Mouse (Mus musculus): Measurements from ENCODE around the gene Bcl6. TPM values are rescaled to one million over a fixed set of nuclear protein-coding genes. Genes with fewer than 3 reads are reported as not detected.

Gene Bcl6
- total RNA-seq, 2 experiments from 2014 or later, result 31.9 to 36.6 TPM

DNA sequence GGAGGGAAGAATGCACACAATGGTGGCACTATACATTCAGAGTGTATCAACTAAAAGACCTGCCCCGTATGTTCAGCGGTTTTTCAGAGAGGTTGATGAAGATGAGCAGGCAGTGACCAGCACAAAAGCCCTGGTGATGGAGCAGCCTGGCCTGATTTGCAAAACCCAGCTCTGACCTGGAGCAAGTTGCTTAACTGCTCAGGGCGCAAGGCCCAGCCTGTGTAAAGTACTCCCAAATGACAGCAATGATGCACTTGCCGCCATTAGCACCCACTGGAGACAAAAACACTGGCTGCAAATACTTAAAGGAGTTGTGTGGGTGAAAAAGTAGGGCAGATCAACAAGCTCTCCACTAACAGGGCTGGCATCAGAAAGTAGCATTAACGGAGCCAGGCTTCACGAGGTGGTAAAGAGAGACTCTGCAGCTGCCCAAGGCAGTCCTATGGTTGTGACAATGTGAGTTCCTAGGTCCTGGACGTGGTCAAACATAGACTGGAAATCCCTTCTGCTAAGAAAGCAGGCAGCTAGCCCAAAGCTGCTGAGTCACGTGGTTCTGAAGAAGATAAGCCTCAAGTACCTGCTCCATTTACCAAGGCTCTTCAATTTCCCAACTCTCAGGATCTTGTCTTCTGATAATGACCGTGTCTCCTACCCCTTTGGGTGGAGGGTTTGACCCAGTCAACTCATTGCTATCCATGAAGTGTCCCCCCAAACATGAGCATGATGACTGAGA is 14.9 kb downstream of the Bcl6 start:
- no peak for DNase-seq (ENCODE audit: low spot score in 2 of 2)

- no peak for DNase-seq (ENCODE audit: low spot score in 2 of 2)
Measured at GRCm38 (mm10) chr16:23972901-23973300, 15.8 kb downstream of the Bcl6 start.

DNA sequence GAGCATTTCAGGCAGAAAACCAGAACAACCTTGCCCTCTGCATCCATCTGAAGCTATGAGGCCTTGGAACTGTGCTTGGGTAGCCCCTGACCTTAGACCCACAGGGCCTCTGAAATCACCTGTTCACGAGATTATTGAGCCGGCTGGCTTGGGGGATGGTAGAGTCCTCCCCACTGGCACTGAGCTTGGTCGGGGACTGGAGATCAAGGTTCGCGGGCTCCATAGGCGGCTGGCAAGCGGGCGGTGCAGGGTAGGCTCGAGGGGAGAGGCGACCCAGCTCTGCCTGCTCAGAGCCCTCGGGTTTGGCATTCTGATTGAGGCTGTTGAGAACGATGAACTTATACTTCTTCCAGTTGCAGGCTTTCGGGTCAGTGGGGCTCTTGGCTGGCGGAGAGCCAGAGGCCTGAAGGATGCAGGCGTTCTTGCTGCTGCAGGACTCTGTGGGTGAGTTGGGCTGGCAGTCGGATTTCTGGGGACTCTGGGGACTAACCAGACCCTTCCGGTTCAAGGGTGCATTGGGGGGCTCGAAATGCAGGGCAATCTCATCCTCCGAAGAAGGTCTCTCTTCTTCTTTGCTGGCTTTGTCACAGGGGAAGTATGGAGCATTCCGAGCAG is 16.4 kb downstream of the Bcl6 start:
- no peak for DNase-seq (ENCODE audit: low spot score in 2 of 2)

- no peak for DNase-seq (ENCODE audit: low spot score in 2 of 2)
Measured at GRCm38 (mm10) chr16:23969919-23970318, 18.7 kb downstream of the Bcl6 start.

DNA sequence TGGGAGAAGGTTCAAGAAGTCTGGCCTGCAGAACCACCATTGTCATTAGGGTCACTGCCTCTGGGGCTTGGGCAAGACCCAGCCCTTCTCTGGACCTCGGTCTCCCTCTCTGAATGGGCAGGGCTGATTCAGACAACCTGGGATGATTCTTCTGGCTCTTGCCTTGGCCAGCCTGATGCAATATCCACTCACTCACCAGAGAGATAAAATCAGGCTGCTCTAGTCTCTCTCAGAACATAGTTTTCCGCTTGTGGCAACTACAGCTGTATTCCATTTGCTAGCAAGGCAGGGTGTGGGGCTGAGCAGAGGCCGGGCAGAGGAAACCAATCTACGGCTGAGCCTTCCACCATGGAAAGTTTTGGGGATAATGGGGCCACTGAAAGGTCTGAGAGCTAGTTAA is 19.8 kb downstream of the Bcl6 start:
- no peak for DNase-seq (ENCODE audit: low spot score in 2 of 2)

GRCm38 (mm10) chr16:23967301-23967700 is 21.4 kb downstream of the Bcl6 start:
- no peak for DNase-seq (ENCODE audit: low spot score in 2 of 2)

- no peak for DNase-seq (ENCODE audit: low spot score in 2 of 2)
Measured at GRCm38 (mm10) chr16:23966066-23966465, 22.6 kb downstream of the Bcl6 start.

DNA sequence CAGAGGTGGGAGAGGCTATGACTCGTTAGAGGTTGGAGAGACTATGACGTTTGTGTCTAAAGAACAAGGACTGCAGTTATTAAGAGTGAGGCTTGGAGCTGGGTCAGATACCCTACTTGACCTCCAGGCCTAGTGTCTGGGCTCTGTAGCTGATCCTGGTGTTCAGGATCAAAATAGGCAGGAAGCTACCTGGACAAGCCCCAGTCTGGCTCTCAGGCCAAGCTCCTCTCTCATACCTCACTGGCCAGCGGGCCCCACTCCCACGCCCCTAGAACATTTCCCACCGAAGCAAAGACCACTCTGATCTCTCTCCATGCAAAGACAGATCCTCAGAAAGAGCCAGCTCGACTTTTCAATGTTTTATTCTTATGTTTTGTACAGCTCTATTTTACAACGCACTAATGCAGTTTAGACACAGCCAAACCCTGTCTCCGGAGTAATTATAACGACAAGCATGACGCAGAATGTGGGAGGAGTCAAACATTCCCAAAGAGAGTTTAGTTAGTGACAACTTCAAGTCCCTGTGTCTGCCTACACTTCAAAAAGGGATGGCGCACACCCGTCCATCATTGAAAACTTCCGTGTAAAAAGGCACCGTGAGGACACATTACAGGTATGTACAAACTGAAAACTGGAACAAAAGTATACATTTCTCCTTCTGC is 23.8 kb downstream of the Bcl6 start:
- DNase-seq (ENCODE audit: low spot score in 2 of 2), result no peak

GRCm38 (mm10) chr16:23963896-23964668 is 24.6 kb downstream of the Bcl6 start:
- DNase-seq (ENCODE audit: low spot score in 2 of 2), result peak in 1 of 2 experiments; percentile 58

DNA sequence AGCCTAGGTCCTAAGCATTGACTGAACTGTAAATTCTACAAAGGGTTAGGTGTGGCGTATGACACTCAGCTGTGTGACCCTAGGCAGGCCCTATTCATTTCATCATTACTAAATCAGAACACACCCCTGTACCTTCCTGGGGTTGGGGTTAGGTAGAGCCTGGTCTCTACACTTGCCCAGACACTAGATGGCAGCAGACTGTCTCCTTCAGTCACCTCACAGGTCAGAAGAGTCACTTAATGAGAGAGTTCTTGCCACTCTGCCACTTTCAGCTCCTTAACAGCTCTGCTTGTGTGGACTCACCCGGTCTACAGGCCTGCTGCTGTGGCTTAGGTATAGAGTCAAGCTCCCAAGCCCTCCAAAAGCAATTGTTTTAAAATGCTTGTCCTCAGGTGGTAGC is 26.3 kb downstream of the Bcl6 start:
- DNase-seq (ENCODE audit: low spot score in 2 of 2), result no peak

DNA sequence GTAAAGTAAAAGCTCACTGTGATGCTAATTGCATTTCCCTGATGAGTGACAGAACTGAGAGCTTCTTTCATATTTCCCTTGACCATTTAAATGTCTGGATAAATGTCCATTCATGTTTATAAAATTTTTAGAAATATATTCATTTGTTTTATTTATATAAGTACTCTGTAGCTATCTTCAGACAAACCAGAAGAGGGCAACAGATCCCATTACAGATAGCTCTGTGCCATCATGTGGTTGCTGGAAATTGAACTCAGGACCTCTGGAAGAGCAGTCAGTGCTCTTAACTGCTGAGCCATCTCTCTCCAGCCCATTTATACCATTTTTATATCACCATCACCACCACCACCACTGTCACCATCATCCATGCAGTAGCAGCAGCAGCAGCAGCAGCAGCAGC is 29.7 kb downstream of the Bcl6 start:
- no peak for DNase-seq (ENCODE audit: low spot score in 2 of 2)

GRCm38 (mm10) chr16:23953959-23954260 is 34.7 kb downstream of the Bcl6 start:
- DNase-seq (ENCODE audit: low spot score in 2 of 2), result no peak

- DNase-seq (ENCODE audit: low spot score in 2 of 2), result peak; percentile 68 to 78
Measured at GRCm38 (mm10) chr16:23953189-23953958, 35.3 kb downstream of the Bcl6 start.

- no peak for DNase-seq (ENCODE audit: low spot score in 2 of 2)
Measured at GRCm38 (mm10) chr16:23952101-23952727, 36.4 kb downstream of the Bcl6 start.

DNA sequence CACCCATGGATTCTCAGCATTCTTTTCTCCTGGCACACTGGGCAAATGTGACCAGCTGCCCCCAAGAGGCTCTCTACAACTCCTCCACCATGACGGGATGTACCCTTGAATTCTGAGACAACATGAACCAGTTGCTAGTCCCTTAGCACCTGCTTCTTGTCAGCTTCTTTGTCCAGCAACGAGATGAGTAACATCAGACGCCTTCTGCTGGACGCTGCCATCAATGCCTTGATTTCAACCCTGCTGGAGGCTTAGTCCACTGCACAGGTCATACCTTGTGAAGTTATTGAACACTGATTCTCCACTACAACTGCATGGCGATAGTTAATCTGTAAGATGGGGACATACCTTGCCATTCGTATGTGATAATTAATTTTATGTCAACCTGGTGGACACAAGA is 41.0 kb downstream of the Bcl6 start:
- no peak for DNase-seq (ENCODE audit: low spot score in 2 of 2)

DNA sequence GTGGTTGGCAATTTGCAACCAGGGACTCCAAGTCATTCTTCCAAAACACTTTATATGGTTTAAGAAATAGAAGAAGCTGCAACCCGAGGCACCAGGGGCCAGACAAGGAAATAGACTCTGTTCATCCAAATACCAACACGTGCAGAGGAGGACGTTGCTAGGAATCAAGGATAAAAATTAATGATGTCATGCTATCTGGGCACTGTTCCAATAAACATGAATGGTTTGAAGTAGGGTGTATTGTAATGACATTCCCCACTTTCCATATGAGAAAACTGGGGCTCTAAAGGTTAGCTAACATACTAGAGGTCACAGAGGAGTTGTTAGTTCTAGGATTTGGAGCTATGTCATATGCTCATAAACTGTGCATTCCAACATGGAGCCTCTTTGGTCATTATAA is 43.9 kb downstream of the Bcl6 start:
- no peak for DNase-seq (ENCODE audit: low spot score in 2 of 2)

GRCm38 (mm10) chr16:23934397-23934796 is 54.3 kb downstream of the Bcl6 start:
- no peak for DNase-seq (ENCODE audit: low spot score in 2 of 2)

DNA sequence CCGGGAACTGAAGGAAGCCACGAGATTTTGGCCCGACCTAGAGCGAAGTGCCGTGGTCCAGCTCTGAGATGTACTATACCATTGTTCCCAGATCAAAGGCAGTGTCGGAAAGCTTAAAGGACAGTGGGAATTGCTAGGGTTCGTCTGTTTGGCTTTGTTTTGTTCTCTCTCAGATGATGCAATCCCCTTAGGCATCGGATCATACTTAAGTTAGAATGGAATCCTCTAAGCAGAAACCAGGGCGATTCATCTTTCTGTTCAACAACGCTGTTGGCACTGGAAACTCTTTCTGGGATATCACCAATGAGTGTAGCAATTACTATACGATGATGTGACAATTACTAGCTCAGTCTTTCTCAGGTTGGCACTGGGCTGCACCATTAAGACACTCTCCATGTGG is 56.4 kb downstream of the Bcl6 start, which contains the start of gene Rtp2:
Rtp2 (minus strand) TSS at position 101 of the 400 bp plus-strand sequence.
- peak in 1 of 2 experiments; percentile 3 for DNase-seq (ENCODE audit: low spot score in 2 of 2)

GRCm38 (mm10) chr16:23931275-23931674 is 57.4 kb downstream of the Bcl6 start:
- peak in 1 of 2 experiments; percentile 10 for DNase-seq (ENCODE audit: low spot score in 2 of 2)

DNA sequence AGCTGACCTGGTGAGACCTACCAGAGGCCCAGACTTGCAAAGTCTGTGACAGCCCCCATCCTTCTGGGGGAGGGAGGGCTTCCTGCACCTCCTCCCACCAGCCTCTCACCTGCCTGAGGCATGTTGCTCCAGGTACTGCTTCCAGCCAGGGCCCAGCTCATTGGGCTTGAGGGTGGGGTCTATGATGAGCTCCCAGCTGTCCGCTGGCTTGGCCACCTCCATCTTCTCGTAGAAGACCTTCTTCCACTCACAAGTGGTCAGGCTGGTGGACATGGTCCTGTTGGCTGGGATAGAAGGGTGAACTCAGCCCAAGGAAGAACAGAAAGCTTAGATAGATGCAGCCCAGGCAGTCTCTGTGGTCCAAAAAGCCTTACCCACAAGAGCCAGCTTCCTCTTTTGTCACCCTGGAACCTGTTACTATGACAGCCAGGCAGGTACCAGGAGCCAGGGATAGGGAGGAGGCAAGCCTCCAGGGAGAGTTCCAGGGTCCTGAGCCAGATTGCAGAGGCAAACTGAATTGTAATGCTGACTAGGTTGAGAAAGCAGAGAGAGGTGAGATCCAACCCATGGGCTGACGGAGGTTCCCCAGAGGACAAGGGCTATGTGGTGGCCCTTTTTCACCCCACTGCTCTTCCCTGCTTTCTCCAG is 58.1 kb downstream of the Bcl6 start:
- peak in 1 of 2 experiments; percentile 10 for DNase-seq (ENCODE audit: low spot score in 2 of 2)

Data from layer of hippocampus, postnatal 10 days (tissue).